Mouse (Mus musculus) embryonic facial prominence, embryonic 15.5 days (tissue): ENCODE measurements around the gene Otop2. TPM values are rescaled to one million over a fixed set of nuclear protein-coding genes. Genes with fewer than 3 reads are reported as not detected.

ENCODE experiments used
- ATAC-seq: fragments of 200-750 bp; cut with Nextera tagmentation; 2 replicates; pipeline ENCODE4 v1.8.0; 2017; ENCODE audit warnings: low read depth, moderate TSS enrichment; ENCODE audit not compliant: insufficient number of reproducible peaks, low FRiP score, low TSS enrichment
- H3K27ac ChIP-seq: fragments of 300-500 bp; sonication (generic); replicated peaks from 2 replicates; pipeline ENCODE4 v1.5.1; 2015; ENCODE audit warnings: mild to moderate bottlenecking, inconsistent platforms
- H3K27me3 ChIP-seq: fragments of 300-500 bp; sonication (generic); 2 replicates; pipeline ENCODE4 v1.6.1; 2015; ENCODE audit warnings: inconsistent platforms
- H3K36me3 ChIP-seq: fragments of 300-500 bp; sonication (generic); 2 replicates; pipeline ENCODE4 v1.6.1; 2015; ENCODE audit warnings: mild to moderate bottlenecking, inconsistent platforms
- H3K4me1 ChIP-seq: fragments of 300-500 bp; sonication (generic); 2 replicates; pipeline ENCODE4 v1.6.1; 2015; ENCODE audit warnings: inconsistent platforms
- H3K4me2 ChIP-seq: fragments of 300-500 bp; sonication (generic); replicated peaks from 2 replicates; pipeline ENCODE4 v1.6.1; 2015; ENCODE audit warnings: mild to moderate bottlenecking, inconsistent platforms
- H3K4me3 ChIP-seq: fragments of 300-500 bp; sonication (generic); replicated peaks from 2 replicates; pipeline ENCODE4 v1.5.1; 2015; ENCODE audit warnings: mild to moderate bottlenecking, inconsistent platforms
- H3K9ac ChIP-seq: fragments of 300-500 bp; sonication (generic); 2 replicates; pipeline ENCODE4 v1.6.1; 2015; ENCODE audit warnings: inconsistent platforms
- H3K9me3 ChIP-seq: fragments of 300-500 bp; sonication (generic); replicated peaks from 2 replicates; pipeline ENCODE4 v1.6.1; 2016; ENCODE audit warnings: inconsistent platforms
- WGBS: fragments of 180-500 bp; shearing (Covaris S2); methylation state at CpG from one replicate; pipeline ENCODE4 v1.1.7; 2015; 5-methylcytosine and 5-hydroxymethylcytosine counted together
- polyA plus RNA-seq: library from polyadenylated mRNA; unstranded; fragments of >200 nt; fragmentation: Nextera tagmentation; extraction: Ambion mirVana; gene quantifications from 2 replicates; pipeline ENCODE4 v1.2.1, GENCODE M21; 2015

The Otop2 gene
- polyA plus RNA-seq, 1 experiment from 2014 or later = 0.32 TPM

DNA sequence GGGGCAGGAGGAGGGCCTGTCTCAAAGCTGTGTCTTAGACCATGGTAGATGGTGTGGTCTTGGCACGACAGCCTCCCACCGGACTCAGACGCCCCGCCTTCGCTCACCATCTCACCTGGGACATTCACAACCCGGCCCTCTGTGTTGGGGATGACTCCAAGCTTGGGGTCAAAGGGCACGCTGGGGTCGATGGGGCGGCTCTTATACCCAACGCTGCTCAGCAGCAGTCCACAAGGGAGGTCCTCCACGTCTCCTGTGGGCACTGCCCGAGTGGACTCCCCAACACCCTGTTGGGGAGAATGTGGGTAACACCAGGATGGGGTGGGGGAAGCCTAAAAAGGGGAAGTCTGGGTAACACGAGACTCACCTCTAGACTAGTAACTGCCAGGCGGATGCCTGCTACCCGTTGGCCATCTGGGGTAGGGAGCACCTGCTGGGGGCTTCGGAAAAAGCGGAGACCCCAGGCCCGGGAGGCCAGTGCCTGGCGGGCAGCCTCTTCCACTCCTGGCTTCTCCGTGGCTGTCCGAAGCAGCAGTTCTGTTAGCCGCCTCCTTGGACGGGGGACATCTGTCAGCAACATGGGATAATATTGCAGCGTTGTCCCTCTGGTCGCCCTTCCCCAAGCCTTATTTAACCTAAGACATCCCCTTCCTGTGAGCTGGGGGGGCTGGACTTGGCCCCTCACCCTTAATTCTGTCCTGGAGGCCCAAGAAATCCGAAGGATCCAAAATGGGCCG lies 37.5 kb upstream of the Otop2 start:
- Histone ChIP-seq H3K9me3 (no peaks in the 10 kb centered on the region), H3K27ac (no peak overlapping the region), H3K9ac (no peak overlapping the region), H3K4me1 (peaks cover 27% of the 10 kb centered on the region), H3K4me2 (no peak overlapping the region), H3K36me3 (peaks cover 11% of the 10 kb centered on the region), H3K27me3 (peaks cover 51% of the 10 kb centered on the region), H3K4me3 (no peak overlapping the region)
- WGBS = 87% methylated on average over 27 of the region's 27 CpGs
- ATAC-seq = no peak

DNA sequence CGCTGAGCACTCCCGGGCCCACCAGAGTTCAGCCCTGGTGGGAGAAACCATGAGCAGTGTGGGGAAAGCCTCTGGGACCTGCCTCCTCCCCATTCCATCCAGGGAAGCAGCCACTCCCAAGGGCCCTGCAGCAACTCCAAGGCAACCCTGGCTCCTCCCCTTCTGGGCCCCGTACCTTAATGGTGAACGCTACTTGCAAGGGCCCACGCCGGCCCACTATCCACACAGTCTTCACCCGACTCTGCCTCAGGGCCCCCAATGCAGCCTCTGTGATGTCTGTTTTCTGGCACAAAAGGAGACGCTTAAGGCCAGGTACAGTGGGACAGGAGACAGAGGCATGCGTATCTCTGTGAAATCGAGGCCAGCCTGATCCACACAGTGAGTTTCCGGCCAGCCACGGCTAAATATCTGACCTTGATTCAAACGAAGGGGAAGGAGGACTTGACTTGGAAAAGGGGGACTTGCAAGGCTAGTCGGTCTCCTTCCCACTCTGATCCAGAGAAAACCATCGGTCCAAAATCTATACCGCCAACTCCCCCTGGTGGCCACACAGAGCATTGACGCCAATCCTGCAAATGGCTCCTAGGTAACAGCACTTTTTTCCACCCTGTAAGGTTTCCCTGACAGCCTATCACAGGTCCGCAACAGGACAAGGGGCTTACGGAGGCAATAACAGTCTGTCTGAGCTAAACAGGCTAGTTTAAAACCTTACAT lies 36.7 kb upstream of the Otop2 start:
- no peak overlapping the region for H3K9ac ChIP-seq
- H3K36me3 ChIP-seq = peaks cover 11% of the 10 kb centered on the region
- no peak overlapping the region for H3K4me3 ChIP-seq
- no peak overlapping the region for H3K27ac ChIP-seq
- peaks cover 43% of the 10 kb centered on the region for H3K27me3 ChIP-seq
- peaks cover 28% of the 10 kb centered on the region for H3K4me1 ChIP-seq
- WGBS = 28% methylated on average over 19 of the region's 19 CpGs
- ATAC-seq = no peak
- H3K9me3 ChIP-seq = no peaks in the 10 kb centered on the region
- no peak overlapping the region for H3K4me2 ChIP-seq

DNA sequence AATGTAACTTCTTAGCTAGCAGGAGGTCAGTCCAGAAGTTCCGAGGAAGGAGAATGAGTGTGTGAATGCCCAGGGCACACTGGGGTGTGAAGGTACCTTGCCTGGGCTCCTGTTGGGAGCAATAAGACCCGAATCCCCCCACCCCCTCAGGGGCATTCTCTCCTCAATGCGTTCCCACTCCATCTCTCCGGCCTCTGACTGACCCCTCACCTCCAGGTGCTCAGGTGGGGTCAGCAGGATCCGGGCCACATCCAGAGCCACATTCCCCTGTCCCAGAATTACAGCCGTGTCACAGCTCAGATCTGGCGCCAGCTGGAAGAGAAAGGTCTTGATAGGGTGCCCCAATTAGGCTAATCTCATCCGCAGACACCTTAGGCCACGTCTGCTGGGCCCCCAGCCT lies 35.9 kb upstream of the Otop2 start:
- no peak for ATAC-seq
- H3K4me1 ChIP-seq = peaks cover 30% of the 10 kb centered on the region
- peaks cover 35% of the 10 kb centered on the region for H3K27me3 ChIP-seq
- H3K4me2 ChIP-seq = no peak overlapping the region
- H3K9me3 ChIP-seq = no peaks in the 10 kb centered on the region
- H3K4me3 ChIP-seq = no peak overlapping the region
- no peak overlapping the region for H3K9ac ChIP-seq
- 80% methylated on average over 9 of the region's 9 CpGs for WGBS
- no peak overlapping the region for H3K27ac ChIP-seq
- H3K36me3 ChIP-seq = peaks cover 11% of the 10 kb centered on the region

DNA sequence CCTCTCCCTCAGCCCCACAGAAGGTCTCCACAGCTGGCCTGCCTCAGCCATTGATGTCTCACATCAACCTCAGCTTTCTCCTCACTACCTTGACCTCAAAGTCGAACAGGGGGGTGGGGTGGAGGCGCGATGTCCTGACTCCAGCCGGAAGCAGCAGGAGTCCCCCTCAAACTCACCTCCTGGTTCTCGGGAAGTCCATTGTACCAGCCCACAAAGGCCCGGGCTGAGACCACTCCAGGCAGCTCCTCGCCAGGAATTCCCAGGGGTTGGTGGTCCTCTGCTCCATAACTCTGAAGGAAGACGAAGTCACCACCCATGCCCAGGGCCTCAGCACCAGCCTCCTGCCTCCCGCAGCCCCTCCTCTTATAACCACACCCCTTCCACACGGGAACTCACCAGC lies 35.5 kb upstream of the Otop2 start:
- no peak overlapping the region for H3K4me3 ChIP-seq
- 72% methylated on average over 10 of the region's 10 CpGs for WGBS
- H3K4me1 ChIP-seq = peaks cover 30% of the 10 kb centered on the region
- no peaks in the 10 kb centered on the region for H3K9me3 ChIP-seq
- H3K27ac ChIP-seq = no peak overlapping the region
- ATAC-seq = no peak
- peaks cover 31% of the 10 kb centered on the region for H3K27me3 ChIP-seq
- H3K9ac ChIP-seq = no peak overlapping the region
- H3K36me3 ChIP-seq = peaks cover 11% of the 10 kb centered on the region
- no peak overlapping the region for H3K4me2 ChIP-seq

DNA sequence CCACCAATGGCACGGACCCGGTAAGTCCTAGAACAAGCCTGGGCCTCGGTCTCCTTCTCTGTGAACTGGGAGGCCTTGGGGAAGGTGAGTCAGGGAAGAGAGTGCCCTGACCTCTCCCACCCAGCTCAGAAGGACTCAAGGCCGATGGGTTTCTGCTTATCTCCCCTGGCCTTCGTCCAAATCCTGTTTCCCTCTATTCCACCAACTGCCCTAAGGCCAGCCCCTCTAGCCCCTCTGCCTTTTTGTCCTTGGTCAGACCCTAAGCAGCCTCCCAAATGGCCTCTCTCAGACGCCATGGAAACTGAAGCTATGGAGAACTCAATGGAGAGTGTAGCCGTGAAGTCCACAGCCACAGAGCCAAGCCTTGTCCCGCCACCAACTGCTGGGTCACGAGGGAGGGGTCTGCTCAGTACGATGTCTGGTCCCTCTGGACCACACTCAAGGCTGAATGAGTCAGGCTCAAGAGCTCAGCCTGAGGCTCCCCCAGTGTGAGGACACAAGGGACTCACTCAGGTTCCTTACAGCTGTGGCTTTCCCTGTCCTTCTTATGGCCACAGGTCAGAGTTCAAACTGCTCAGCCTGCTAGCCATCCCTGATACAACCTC lies 34.0 kb upstream of the Otop2 start:
- no peak for ATAC-seq
- 74% methylated on average over 10 of the region's 10 CpGs for WGBS

GRCm38 (mm10) chr11:115273735-115274134 lies 33.2 kb upstream of the Otop2 start:
- Histone ChIP-seq H3K4me1 (peaks cover 30% of the 10 kb centered on the region), H3K9me3 (no peaks in the 10 kb centered on the region), H3K9ac (no peak overlapping the region), H3K4me3 (no peak overlapping the region), H3K27me3 (peaks cover 9% of the 10 kb centered on the region), H3K36me3 (peaks cover 11% of the 10 kb centered on the region), H3K27ac (no peak overlapping the region), H3K4me2 (no peak overlapping the region)
- WGBS = 64% methylated on average over 7 of the region's 7 CpGs
- no peak for ATAC-seq

More for the DNA sequence above, 34.0 kb upstream of the Otop2 start:
- peaks cover 11% of the 10 kb centered on the region for H3K36me3 ChIP-seq
- H3K9ac ChIP-seq = no peak overlapping the region
- H3K4me1 ChIP-seq = peaks cover 27% of the 10 kb centered on the region
- H3K9me3 ChIP-seq = no peaks in the 10 kb centered on the region
- H3K4me3 ChIP-seq = no peak overlapping the region
- H3K27me3 ChIP-seq = peaks cover 16% of the 10 kb centered on the region
- no peak overlapping the region for H3K4me2 ChIP-seq
- H3K27ac ChIP-seq = no peak overlapping the region

GRCm38 (mm10) chr11:115274178-115274577 lies 32.8 kb upstream of the Otop2 start:
- no peaks in the 10 kb centered on the region for H3K9me3 ChIP-seq
- peaks cover 7% of the 10 kb centered on the region for H3K36me3 ChIP-seq
- no peak overlapping the region for H3K4me2 ChIP-seq
- H3K27ac ChIP-seq = no peak overlapping the region
- H3K4me3 ChIP-seq = no peak overlapping the region
- ATAC-seq = no peak
- H3K9ac ChIP-seq = no peak overlapping the region
- 81% methylated on average over 7 of the region's 7 CpGs for WGBS
- 0 out of 2 replicates have a peak, but pooled peaks cover 5% of the 10 kb centered on the region for H3K27me3 ChIP-seq
- H3K4me1 ChIP-seq = peaks cover 30% of the 10 kb centered on the region

DNA sequence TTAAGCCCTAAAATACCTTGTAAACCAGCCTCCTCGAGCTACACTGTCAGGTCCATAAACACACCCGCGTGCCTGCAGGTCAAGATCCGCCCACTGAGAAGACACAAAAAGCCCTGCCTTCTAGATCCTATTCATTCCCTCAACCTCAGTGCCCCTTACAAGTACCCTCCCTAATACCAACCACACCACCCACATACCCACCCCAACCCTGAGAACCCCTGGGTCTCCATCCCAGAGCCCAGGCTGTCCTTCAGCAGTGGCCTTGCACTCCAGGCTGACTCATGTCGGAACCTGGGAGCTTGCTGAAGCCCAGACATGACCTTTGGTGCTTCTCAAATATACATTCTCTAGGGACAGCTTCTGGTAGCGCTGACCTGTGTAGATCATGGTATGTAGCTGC lies 32.2 kb upstream of the Otop2 start:
- no peaks in the 10 kb centered on the region for H3K9me3 ChIP-seq
- ATAC-seq = no peak
- 0 out of 2 replicates have a peak, but pooled peaks cover 2% of the 10 kb centered on the region for H3K36me3 ChIP-seq
- no peak overlapping the region for H3K9ac ChIP-seq
- H3K4me3 ChIP-seq = no peak overlapping the region
- whole genome bisulfite sequencing = 85% methylated on average over 6 of the region's 6 CpGs
- H3K27ac ChIP-seq = no peak overlapping the region
- no peak overlapping the region for H3K4me2 ChIP-seq
- H3K4me1 ChIP-seq = peaks cover 30% of the 10 kb centered on the region
- no peaks in the 10 kb centered on the region for H3K27me3 ChIP-seq

- no peak for ATAC-seq
Observed at GRCm38 (mm10) chr11:115275509-115275908, 31.5 kb upstream of the Otop2 start.

GRCm38 (mm10) chr11:115275954-115276353 lies 31.0 kb upstream of the Otop2 start:
- no peaks in the 10 kb centered on the region for H3K9me3 ChIP-seq
- no peak overlapping the region for H3K9ac ChIP-seq
- H3K4me2 ChIP-seq = peak overlapping the region; percentile 90
- H3K4me3 ChIP-seq = peak overlapping the region; percentile 73
- WGBS = 49% methylated on average over 3 of the region's 3 CpGs
- ATAC-seq = no peak
- H3K27ac ChIP-seq = no peak overlapping the region
- H3K36me3 ChIP-seq = 0 out of 2 replicates have a peak, but pooled peaks cover 2% of the 10 kb centered on the region
- peaks cover 26% of the 10 kb centered on the region for H3K4me1 ChIP-seq
- no peaks in the 10 kb centered on the region for H3K27me3 ChIP-seq

More at GRCm38 (mm10) chr11:115275509-115275908, 31.5 kb upstream of the Otop2 start:
- Histone ChIP-seq H3K4me1 (peaks cover 26% of the 10 kb centered on the region), H3K4me3 (peak overlapping the region; percentile 73; the same call in 1 of the 2 replicates), H3K27me3 (no peaks in the 10 kb centered on the region), H3K4me2 (peak overlapping the region; percentile 90), H3K27ac (no peak overlapping the region), H3K9me3 (no peaks in the 10 kb centered on the region), H3K36me3 (0 out of 2 replicates have a peak, but pooled peaks cover 2% of the 10 kb centered on the region), H3K9ac (no peak overlapping the region)
- 78% methylated on average over 6 of the region's 6 CpGs for WGBS
